Mouse (Mus musculus): ENCODE results near the gene Ap1b1.

Gene Ap1b1

GRCm38 (mm10) chr11:5035421-5035820, 48.8 kb downstream of the Ap1b1 start:
- no peak for DNase-seq (ENCODE audit: low spot score)

- DNase-seq (ENCODE audit: low spot score): no peak
Measured at GRCm38 (mm10) chr11:5037146-5037854, 50.7 kb downstream of the Ap1b1 start.

- no peak for DNase-seq (ENCODE audit: low spot score)
Measured at GRCm38 (mm10) chr11:5040585-5040984, 54.0 kb downstream of the Ap1b1 start.

GRCm38 (mm10) chr11:5041144-5041780, 54.6 kb downstream of the Ap1b1 start:
- DNase-seq (ENCODE audit: low spot score): no peak

- no peak for DNase-seq (ENCODE audit: low spot score)
Measured at GRCm38 (mm10) chr11:5042645-5043381, 56.2 kb downstream of the Ap1b1 start.

GRCm38 (mm10) chr11:5046321-5046926, 59.8 kb downstream of the Ap1b1 start:
- no peak for DNase-seq (ENCODE audit: low spot score)

- no peak for DNase-seq (ENCODE audit: low spot score)
Measured at GRCm38 (mm10) chr11:5051629-5052028, 65.0 kb downstream of the Ap1b1 start.

- DNase-seq (ENCODE audit: low spot score): no peak
Measured at GRCm38 (mm10) chr11:5052200-5052854, 65.7 kb downstream of the Ap1b1 start.

GRCm38 (mm10) chr11:5054151-5054550, 67.5 kb downstream of the Ap1b1 start:
- no peak for DNase-seq (ENCODE audit: low spot score)

GRCm38 (mm10) chr11:5054874-5055273, 68.2 kb downstream of the Ap1b1 start:
- peak; percentile 37 for DNase-seq (ENCODE audit: low spot score)

GRCm38 (mm10) chr11:5055945-5056938, 69.6 kb downstream of the Ap1b1 start:
- DNase-seq (ENCODE audit: low spot score): no peak

- DNase-seq (ENCODE audit: low spot score): no peak
Measured at GRCm38 (mm10) chr11:5057064-5057463, 70.4 kb downstream of the Ap1b1 start.

- no peak for DNase-seq (ENCODE audit: low spot score)
Measured at GRCm38 (mm10) chr11:5057541-5057855, 70.9 kb downstream of the Ap1b1 start.

- peak; percentile 38 for DNase-seq (ENCODE audit: low spot score)
Measured at GRCm38 (mm10) chr11:5057856-5058641, 71.4 kb downstream of the Ap1b1 start, which contains the start of gene Rasl10a. Rasl10a (plus strand) TSS chr11:5058128.

GRCm38 (mm10) chr11:5058783-5059182, 72.2 kb downstream of the Ap1b1 start:
- no peak for DNase-seq (ENCODE audit: low spot score)

GRCm38 (mm10) chr11:5059230-5059629, 72.6 kb downstream of the Ap1b1 start:
- DNase-seq (ENCODE audit: low spot score): no peak

GRCm38 (mm10) chr11:5059704-5060156, 73.1 kb downstream of the Ap1b1 start:
- DNase-seq (ENCODE audit: low spot score): peak; percentile 28

- DNase-seq (ENCODE audit: low spot score): no peak
Measured at GRCm38 (mm10) chr11:5060756-5061412, 74.3 kb downstream of the Ap1b1 start.

GRCm38 (mm10) chr11:5061413-5062139, 75.0 kb downstream of the Ap1b1 start:
- peak; percentile 95 for DNase-seq (ENCODE audit: low spot score)

Data from lung, postnatal 25 days (tissue).